Mouse (Mus musculus) lung, postnatal 0 days (tissue): ENCODE data around the gene Capn11.

ENCODE experiments used
- CTCF ChIP-seq: IDR thresholded peaks from 2 replicates; pipeline ENCODE4 v1.5.1; 2016; ENCODE audit warnings: antibody characterized with exemption, mild to moderate bottlenecking
- EP300 ChIP-seq: IDR thresholded peaks from 2 replicates; pipeline ENCODE4 v1.6.1; 2016; ENCODE audit warnings: antibody characterized with exemption, mild to moderate bottlenecking, control low read depth

DNA sequence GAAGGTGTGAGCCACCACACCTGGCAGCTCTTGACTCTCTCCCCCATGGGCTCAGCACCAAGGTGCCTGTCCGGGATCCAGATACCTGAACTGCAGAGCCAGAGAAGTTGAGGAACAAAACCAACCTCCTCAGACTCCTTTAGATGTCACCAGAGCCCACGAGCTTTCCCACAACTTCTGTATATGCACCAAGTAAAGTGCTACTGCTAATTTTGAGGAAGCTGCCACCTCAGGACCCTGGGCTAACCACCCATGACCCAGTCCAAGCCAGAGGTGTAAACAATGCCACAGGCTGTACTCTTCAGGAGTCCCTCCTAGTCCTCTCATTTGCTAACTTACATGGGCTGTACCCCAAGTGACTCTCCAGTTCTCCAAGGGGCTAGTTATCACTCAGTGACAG, 13.5 kb upstream of the Capn11 start:
- TF ChIP-seq CTCF (no peak), EP300 (no peak)
